Mouse (Mus musculus) right cerebral cortex, adult 18-20 months (tissue): ENCODE results near the gene Usp19.
A peak's percentile ranks its signal among the peaks of the same experiment; 100 is the strongest.

Source experiments
- DNase-seq: peaks from one replicate; pipeline ENCODE4 v3.0.0; 2022; ENCODE audit warnings: mixed read lengths

Gene Usp19

DNA sequence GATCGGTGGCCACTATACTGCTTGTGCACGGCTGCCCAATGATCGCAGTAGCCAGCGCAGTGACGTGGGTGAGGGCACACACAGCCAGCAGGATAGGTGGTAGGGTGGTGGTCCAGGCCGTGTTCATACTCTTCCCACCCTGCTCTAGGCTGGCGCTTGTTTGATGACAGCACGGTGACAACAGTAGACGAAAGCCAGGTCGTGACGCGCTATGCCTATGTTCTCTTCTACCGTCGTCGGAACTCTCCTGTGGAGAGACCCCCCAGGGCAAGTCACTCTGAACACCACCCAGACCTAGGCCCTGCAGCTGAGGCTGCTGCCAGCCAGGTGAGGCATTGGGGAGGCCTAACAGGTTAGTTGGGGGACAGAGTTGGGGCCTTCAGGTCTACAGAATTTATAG, 9.5 kb downstream of the Usp19 start:
- no peak for DNase-seq

DNA sequence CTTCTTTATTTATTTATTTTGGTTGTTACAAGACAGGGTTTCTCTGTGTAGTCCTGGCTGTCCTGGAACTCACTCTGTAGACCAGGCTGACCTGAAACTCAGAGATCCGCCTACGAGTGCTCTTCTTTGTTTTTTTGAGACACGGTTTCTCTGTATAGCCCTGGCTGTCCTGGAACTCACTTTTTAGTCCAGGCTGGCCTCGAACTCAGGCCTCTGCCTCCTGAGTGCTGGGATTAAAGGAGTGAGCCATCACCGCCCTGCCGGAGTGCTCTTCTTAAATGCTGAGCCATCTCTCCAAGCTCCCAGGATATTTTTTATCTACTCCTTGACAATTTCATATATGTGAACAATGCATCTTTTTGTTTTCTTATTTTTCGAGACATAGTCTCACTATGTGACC, 16.5 kb downstream of the Usp19 start:
- no peak for DNase-seq

DNA sequence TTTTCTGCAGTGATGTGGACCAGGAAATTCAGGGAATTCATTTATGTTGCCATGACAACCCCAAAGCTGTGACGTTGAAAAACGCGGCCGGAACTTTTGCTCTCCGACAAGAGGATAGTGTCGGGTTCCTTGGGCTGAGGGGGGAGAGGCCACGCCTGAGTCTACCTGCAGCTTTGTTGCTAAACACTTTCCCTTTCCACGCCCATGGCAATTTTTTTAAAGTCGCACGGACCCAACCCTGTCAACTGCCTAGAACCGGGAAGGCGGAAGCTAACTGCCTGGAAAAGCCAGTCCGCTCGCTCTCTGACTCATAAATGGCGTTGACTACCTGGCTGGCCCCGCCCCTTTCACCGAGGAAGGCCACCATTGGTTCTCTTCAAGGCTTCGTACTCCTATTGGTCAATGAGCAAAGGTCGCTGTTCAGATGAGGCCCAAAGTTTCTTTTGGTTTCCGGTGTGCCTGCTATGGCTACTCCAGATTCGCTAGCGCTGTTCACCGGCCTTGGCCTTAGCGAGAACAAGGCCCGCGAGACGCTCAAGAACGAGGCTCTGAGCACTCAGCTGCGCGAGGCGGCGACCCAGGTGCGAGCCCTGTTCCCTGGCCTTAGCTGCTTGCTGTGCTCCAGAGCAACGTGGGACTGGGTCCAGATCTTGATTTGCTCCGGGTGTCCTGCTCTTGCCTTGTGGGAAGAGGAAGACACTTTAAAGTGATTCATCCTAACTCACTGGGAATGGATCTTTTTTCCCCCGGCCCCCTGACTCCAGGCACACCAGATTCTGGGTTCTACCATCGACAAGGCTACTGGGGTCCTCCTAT, 17.4 kb downstream of the Usp19 start, which contains the start of gene Qars:
Gene Qars (plus strand): TSS at position 88 of the 816 bp plus-strand sequence.
- DNase-seq: peak; percentile 96

DNA sequence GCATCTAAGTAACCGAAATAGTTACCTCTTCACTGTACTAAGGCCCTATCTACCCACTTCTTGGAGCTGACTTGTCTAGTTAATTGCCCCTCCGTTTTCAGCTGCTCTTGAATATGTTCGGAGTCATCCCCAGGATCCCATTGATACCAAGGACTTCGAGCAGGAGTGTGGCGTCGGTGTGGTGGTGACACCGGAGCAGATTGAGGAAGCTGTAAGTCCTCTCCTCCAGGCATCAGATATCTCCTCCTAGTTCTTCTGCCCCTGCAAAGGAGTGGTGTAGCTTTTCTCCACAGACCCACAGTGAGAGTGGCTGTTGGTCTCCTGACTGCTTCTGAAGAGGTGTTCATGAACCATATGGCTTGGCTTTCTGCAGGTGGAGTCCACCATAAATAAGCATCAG, 18.4 kb downstream of the Usp19 start:
- DNase-seq: no peak

DNA sequence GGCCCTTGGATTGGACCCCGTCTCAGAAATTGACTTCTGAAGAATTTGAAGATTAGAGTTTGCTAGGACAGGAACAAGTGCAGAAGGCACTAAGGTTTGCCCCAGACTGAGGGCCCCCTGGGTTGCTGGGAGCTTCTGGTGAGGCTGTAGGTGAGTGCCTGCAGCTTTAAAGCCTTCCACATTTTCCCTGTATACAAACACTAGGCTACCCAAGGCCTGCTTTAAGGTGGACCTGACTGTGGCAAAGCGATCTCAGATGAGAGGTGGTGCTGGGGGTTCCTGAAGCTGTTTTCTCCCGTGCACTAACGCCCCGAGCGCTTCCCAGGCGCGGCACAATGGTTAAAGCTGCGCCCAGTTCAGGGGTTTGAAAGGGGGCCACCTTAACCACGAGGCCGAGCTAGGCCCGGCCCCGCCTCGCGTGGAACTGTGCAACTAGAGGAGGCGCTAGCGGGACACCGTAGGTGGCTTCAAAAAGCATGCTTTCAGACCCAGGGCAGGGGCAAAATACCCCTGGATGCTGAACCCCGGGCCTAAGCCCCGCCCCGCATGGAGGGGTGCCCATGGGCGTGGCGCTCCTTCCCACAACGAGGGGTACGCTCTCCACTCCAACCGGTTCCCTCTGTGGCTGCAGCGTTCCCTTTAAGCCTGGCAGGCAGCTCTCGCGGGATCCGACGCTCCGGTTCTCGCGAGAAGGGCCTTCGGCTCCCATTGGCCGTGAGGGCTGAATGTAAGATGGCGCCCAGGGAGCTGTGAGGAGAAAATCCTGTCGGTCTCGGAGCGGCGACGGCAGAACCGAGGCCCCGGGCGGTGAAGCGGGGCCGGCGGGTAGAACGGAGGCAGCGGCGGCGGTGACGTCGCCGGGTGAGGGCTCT, 26.2 kb downstream of the Usp19 start, which contains the start of gene Qrich1:
Gene Qrich1 (plus strand): TSS at position 427 of the 872 bp plus-strand sequence.
- peak; percentile 95 for DNase-seq

DNA sequence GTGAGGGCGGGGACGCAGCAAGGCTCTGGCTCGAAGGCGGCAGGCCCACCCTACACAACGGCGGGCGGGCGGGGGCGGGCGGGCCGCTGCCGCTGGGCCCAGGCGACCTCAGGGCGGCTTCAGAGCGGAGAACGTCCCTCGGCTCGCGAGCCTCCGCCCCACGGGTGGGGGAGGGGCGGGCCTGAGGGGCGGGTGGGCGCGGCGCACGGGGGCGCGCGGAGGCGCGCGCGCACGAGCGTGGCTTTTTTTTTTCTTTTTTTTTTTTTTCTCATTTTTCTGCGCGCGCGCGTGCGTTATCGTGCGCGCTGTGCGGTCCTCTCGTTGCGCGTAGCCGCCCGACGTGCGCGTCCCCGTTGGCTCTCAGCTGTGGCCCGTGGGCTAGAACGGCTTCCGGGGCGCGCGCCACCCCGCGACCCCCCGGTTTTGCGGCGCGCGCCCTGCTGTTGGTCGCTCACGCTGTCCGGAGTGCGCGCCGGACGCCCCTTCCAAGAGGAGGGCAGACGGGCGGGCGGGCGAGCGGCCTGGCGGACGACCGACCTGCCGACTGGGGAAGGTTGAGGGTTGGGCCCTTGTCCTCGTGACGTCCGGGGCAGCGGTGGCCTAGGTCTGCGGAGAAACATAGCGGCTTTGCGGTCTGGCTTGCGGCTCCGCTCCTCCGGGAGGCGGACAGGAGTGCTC, 27.0 kb downstream of the Usp19 start:
- peak; percentile 89 for DNase-seq

DNA sequence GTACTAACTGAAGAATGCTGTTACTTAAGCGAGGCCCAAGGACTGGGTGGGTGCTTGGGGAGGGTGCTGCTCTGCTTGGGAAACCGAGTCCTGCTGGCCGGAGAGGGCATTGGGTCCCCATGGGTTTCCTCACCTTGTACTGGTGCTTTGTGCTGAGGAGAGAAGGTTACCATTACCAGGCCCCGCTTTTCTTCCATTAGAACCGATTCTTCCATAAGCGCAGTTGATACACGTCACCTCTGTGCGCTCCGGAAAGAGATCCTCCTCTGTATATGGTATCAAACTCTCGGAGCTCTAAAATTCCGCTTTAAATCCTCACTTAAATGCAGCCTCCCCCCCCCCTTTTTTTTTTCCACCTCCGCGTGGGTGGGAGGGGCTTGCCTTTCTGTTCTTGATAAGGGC, 27.5 kb downstream of the Usp19 start:
- peak; percentile 45 for DNase-seq

DNA sequence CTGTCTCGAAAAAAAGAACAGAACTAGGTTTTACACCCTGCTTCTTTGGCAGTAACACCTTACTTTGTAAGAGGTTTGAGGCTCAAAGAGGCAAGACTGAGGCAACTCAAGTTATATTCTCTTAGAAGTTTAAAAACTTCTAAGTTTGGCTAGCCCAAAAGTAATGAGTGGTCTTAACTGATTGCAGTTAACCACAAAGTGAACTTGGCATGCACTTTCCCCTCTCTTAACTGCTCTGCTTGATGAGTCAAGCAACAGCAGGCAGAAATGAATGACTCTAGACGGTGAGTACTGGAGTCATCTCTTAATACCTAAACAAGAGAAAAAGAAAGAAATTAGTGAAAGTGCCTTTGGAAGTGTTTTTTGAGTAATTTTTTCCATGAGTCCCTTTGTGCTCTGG, 31.2 kb downstream of the Usp19 start:
- DNase-seq: no peak

DNA sequence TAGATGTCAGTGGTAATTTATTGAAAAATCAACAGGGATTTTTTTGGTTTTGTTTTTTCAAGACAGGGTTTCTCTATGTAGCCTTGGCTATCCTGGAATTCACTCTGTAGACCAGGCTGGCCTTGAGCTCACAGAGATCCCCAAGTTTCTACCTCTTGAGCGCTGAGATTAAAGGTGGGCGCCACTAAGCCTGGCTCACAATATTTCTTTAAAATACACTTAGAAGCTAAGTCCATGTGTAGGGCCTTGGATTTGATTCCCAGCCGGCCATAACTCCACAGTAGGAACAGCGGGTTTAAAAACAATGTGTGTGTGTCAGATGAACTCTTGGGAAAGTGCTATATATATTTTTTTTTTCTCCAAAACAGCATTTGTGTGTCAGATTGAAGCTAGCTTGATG, 32.9 kb downstream of the Usp19 start:
- DNase-seq: no peak

DNA sequence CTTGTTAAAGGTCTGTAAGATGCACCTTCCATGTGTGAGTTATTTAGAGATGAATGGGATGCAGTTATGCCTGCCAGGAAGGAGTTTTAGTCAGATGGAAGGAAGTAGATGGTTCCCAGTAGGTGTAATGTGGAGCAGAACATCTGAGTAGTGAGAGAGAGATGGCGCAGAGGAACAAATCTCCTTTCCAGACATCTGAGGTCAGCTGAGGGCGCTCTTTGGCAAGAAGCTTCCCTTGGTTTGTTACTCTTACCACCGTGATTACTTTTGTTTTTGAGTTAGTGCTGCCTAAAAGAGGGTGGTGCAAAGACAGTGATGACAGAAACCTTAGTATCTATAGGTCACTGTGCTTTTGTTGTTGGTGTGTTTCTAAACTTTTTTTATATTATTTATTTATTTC, 35.0 kb downstream of the Usp19 start:
- no peak for DNase-seq

DNA sequence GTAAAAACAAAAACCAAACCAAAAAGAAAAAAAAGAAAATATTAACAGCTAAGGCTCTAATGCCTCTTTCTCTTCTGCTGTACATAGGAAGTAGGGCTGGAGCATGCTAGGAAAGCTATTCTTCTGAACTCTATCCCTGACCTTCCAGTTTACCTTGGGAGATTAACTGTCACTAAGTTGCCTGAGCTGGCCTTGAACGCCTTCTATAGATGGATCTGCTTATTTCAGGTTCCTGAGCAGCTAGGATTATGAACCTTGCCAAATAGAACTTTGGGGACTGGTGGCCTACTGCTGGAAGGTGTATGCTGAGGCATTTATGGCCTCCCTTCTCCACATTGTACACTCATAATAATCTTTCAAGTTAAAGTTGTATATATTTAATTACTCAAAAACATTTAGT, 40.6 kb downstream of the Usp19 start:
- no peak for DNase-seq

DNA sequence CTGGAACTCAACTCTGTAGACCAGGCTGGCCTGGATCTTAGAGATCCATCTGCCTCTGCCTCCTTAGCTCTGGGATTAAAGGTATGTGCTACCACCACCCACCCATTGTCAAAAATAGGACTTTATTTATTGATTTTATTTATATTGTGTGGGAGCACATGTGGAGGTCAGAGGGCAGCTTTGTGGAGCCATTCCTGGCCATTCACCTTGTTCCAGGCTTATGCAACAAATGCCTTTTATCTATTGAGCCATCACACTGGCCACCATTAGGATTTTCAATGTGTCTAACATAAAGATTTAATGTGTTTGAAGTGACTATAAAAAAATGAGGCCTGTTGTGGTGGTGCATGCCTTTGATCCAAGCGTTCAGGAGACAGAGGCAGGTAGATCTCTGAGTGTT, 41.1 kb downstream of the Usp19 start:
- no peak for DNase-seq

DNA sequence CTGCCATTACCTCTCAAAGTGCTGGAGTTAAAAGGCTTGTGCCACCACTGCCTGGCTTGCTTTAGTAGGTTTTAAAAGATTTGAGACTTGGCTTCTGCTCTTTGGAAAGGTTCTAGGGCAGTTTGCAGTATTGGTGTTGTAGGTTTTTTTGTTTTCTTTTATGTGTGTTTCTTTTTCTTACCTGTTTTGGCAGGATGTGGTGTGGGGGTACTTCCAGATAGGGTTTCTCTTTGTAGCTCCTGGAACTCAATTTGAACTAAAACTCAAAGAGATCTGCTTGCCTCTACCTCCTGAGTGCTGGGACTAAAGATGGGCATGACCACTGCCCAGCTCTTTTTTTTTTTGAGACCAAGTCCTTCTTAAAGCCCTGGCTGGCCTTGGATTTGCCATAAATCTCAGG, 50.4 kb downstream of the Usp19 start:
- no peak for DNase-seq

DNA sequence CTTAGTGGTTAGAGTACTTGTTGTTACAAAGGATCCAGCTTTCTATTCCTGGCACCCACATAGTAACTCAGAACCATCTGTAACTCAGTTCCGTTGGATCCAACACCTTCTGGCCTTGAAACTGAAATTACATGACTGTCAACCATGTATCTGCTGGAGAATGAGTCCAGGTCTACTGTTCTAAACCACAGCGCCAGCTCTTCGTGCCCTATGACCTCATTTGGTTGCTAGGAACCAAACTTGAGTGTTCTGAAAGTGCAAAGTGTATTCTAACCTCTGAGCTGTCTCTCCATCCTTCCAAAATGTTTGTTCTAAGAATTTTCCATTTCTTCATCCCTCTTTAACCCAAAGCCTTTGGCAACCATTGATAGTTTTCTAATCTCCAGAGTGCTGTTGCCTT, 55.6 kb downstream of the Usp19 start:
- no peak for DNase-seq

DNA sequence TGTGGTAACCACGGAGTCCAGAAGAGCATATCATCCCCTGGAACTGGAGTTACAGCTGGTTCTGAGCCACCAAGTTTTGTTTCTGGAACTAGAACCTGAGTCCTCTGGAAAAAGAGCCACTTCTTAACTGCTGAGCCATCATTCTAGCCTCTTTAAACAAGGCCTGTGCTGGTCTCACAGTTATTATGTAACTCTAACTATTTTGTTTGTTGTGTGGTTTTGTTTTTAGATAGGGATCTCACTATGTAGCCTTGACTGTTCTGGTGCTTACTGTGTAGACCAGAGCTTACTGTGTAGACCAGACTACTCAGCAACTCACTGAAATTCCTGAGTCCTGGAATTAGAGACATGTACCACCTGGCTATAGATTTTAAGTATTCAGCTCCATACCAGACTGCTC, 56.5 kb downstream of the Usp19 start:
- no peak for DNase-seq
